Mouse (Mus musculus) lung, postnatal 0 days (tissue): ENCODE results near the gene Tbc1d9. TPM values are rescaled to one million over a fixed set of nuclear protein-coding genes. Genes with fewer than 3 reads are reported as not detected.
"Not testable (repeated sequence)": the region's sequence is repeated elsewhere in the genome, so short reads cannot be mapped to it uniquely, and the experiment has no call there.

Source experiments
- ATAC-seq: fragments of 200-750 bp; cut with Nextera tagmentation; 2 replicates; pipeline ENCODE4 v1.8.0; 2017; ENCODE audit warnings: moderate library complexity
- DNase-seq: peaks from one replicate; pipeline ENCODE4 v3.0.0-alpha.2; 2016; ENCODE audit warnings: low spot score
- H3K27ac ChIP-seq: fragments of 300-500 bp; sonication (generic); 2 replicates; pipeline ENCODE4 v1.5.1; 2014; ENCODE audit warnings: antibody characterized with exemption, mild to moderate bottlenecking, low read length, mixed read lengths
- H3K27me3 ChIP-seq: fragments of 300-500 bp; sonication (generic); replicated peaks from 2 replicates; pipeline ENCODE4 v1.6.1; 2014; ENCODE audit warnings: low read length, mixed read lengths; ENCODE audit not compliant: insufficient read depth
- H3K36me3 ChIP-seq: fragments of 300-500 bp; sonication (generic); 2 replicates; pipeline ENCODE4 v1.6.1; 2014; ENCODE audit warnings: low read length, mixed read lengths; ENCODE audit not compliant: insufficient read depth
- H3K4me1 ChIP-seq: fragments of 300-500 bp; sonication (generic); 2 replicates; pipeline ENCODE4 v1.6.1; 2014; ENCODE audit warnings: antibody characterized with exemption, low read depth, low read length, mixed read lengths; ENCODE audit not compliant: insufficient read depth
- H3K4me2 ChIP-seq: fragments of 300-500 bp; sonication (generic); replicated peaks from 2 replicates; pipeline ENCODE4 v1.6.1; 2014; ENCODE audit warnings: low read depth, mild to moderate bottlenecking, low read length, moderate library complexity, mixed read lengths
- H3K4me3 ChIP-seq: fragments of 300-500 bp; sonication (generic); 2 replicates; pipeline ENCODE4 v1.5.1; 2014; ENCODE audit warnings: low read depth, low read length
- H3K9ac ChIP-seq: fragments of 300-500 bp; sonication (generic); replicated peaks from 2 replicates; pipeline ENCODE4 v1.6.1; 2014; ENCODE audit warnings: low read depth, mild to moderate bottlenecking
- H3K9me3 ChIP-seq: fragments of 300-500 bp; sonication (generic); 2 replicates; pipeline ENCODE4 v1.6.1; 2016; ENCODE audit warnings: low read length, mixed read lengths
- CTCF ChIP-seq: IDR thresholded peaks from 2 replicates; pipeline ENCODE4 v1.5.1; 2016; ENCODE audit warnings: antibody characterized with exemption, mild to moderate bottlenecking
- EP300 ChIP-seq: IDR thresholded peaks from 2 replicates; pipeline ENCODE4 v1.6.1; 2016; ENCODE audit warnings: antibody characterized with exemption, mild to moderate bottlenecking, control low read depth
- WGBS: fragments of 180-500 bp; shearing (Covaris S2); extraction: QIAGEN DNeasy Blood & Tissue Kit; methylation state at CpG from one replicate; pipeline ENCODE4 v1.1.7; 2014; 5-methylcytosine and 5-hydroxymethylcytosine counted together
- polyA plus RNA-seq: library from polyadenylated mRNA; unstranded; fragments of >200 nt; fragmentation: Nextera tagmentation; extraction: Ambion mirVana; gene quantifications from 2 replicates; pipeline ENCODE4 v1.2.1, GENCODE M21; 2015

The Tbc1d9 gene
- polyA plus RNA-seq, 1 experiment from 2014 or later, result 1.8 TPM

- Histone ChIP-seq H3K9me3 (no peaks in the 10 kb centered on the region), H3K4me1 (no peaks in the 10 kb centered on the region), H3K36me3 (no peaks in the 10 kb centered on the region), H3K4me3 (peak within 1 kb of the TSS; percentile 8; the same call in 1 of the 2 replicates), H3K9ac (no peak within 1 kb of the TSS), H3K27me3 (0 out of 2 replicates have a peak, but pooled peaks cover 16% of the 10 kb centered on the region), H3K27ac (no peak within 1 kb of the TSS), H3K4me2 (peak within 1 kb of the TSS; percentile 42)
- 3% methylated on average over 20 of the region's 20 CpGs for WGBS
- no peak; the same call in none of the 2 replicates for ATAC-seq
- DNase-seq, result peak; percentile 7
- TF ChIP-seq CTCF, result peak; percentile 46
- TF ChIP-seq EP300, result no peak
Observed at GRCm38 (mm10) chr8:83290176-83290575, 125.0 kb downstream of the Tbc1d9 start, which contains the start of gene Ucp1. Gene Ucp1, plus strand, starts transcription at chr8:83290352.

DNA sequence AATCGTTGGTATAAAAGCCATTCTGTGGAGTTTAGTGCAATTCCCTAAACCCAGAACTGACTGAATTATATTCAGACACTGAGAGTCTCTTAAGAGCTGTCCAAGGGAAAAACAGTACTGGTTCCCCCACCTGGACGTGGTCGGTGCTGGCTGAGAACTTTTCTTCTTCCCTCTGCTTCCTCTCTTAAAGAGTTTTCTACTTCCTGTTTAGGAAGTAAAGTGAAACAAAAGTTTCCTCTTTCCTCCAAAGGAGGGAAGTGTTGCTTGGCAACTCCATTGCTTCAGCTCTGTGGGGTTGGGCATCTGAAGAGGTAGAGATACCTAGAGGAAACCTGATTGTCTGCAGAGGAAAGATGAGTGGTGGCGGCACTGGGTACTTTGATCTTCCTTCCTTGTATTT, 132.2 kb downstream of the Tbc1d9 start:
- no peak for TF ChIP-seq CTCF
- no peak for TF ChIP-seq EP300
- Histone ChIP-seq H3K27ac (no peak overlapping the region), H3K9me3 (no peaks in the 10 kb centered on the region), H3K27me3 (no peaks in the 10 kb centered on the region), H3K4me2 (no peak overlapping the region), H3K4me1 (no peaks in the 10 kb centered on the region), H3K9ac (no peak overlapping the region), H3K4me3 (no peak overlapping the region), H3K36me3 (no peaks in the 10 kb centered on the region)
- ATAC-seq, result no peak
- 42% methylated on average over 4 of the region's 4 CpGs for WGBS
- DNase-seq, result no peak

DNA sequence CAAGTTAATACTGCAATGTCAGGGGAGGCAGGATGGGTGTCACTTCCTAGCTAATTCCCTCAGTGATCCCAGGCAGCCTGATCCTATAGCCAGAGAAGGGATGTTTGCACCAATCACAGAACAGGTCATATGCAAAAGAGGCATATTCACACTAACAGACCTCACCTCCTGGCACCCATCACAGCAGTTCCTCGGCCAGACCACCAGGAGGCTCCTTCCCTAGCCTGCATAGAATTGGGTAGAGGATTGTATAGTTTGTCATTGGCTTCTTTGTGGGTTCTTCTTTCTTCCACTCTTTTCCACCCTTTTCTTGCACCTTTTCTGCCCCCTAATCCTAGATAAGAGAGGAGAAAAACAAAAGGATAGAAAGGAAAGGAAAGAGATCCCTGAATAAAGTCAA, 135.0 kb downstream of the Tbc1d9 start:
- H3K4me1 ChIP-seq, result no peaks in the 10 kb centered on the region
- no peak overlapping the region for H3K9ac ChIP-seq
- H3K27ac ChIP-seq, result no peak overlapping the region
- TF ChIP-seq CTCF, result peak; percentile 61
- no peak for TF ChIP-seq EP300
- WGBS, result 56% methylated on average over 1 of the region's 1 CpGs
- no peaks in the 10 kb centered on the region for H3K27me3 ChIP-seq
- DNase-seq, result peak; percentile 6
- H3K9me3 ChIP-seq, result no peaks in the 10 kb centered on the region
- ATAC-seq, result no peak
- H3K36me3 ChIP-seq, result no peaks in the 10 kb centered on the region
- no peak overlapping the region for H3K4me2 ChIP-seq
- no peak overlapping the region for H3K4me3 ChIP-seq

- Histone ChIP-seq H3K4me2 (no peak overlapping the region), H3K36me3 (no peaks in the 10 kb centered on the region), H3K9me3 (no peaks in the 10 kb centered on the region), H3K4me1 (no peaks in the 10 kb centered on the region), H3K27me3 (no peaks in the 10 kb centered on the region), H3K9ac (no peak overlapping the region), H3K27ac (no peak overlapping the region), H3K4me3 (no peak overlapping the region)
- DNase-seq (no peak), ATAC-seq (no peak)
- 88% methylated on average over 1 of the region's 1 CpGs for WGBS
- TF ChIP-seq CTCF (no peak), EP300 (no peak)
Observed at GRCm38 (mm10) chr8:83304946-83305345, 139.8 kb downstream of the Tbc1d9 start.

GRCm38 (mm10) chr8:83309836-83310235, 144.7 kb downstream of the Tbc1d9 start:
- Histone ChIP-seq H3K4me3 (no peak overlapping the region), H3K9ac (no peak overlapping the region), H3K27ac (no peak overlapping the region), H3K4me1 (no peaks in the 10 kb centered on the region), H3K27me3 (no peaks in the 10 kb centered on the region), H3K4me2 (no peak overlapping the region), H3K36me3 (no peaks in the 10 kb centered on the region), H3K9me3 (no peaks in the 10 kb centered on the region)
- DNase-seq (no peak), ATAC-seq (no peak)
- TF ChIP-seq CTCF (no peak), EP300 (no peak)
- 80% methylated on average over 6 of the region's 6 CpGs for WGBS

DNA sequence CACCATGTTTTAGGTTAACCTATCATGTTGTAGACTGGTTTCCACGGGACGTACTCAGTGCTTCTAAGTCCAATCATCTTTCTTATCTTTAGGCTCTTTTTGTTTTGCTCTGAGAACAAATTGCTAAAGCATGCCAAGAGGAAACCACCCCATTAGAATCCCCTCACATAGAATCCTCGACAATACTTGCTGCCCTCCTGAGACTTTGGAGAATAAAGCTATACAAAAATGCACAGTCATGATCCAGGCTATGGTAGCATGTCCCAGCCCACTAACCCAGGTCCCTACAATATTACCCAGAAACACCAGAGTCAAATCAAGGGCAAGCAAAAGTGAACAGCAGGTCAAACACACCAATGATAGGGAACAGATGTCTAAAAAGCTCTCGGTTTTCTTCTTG, 149.9 kb downstream of the Tbc1d9 start:
- H3K27ac ChIP-seq, H3K4me3 ChIP-seq, H3K27me3 ChIP-seq, H3K9me3 ChIP-seq, H3K9ac ChIP-seq, DNase-seq, H3K4me2 ChIP-seq, H3K4me1 ChIP-seq, ATAC-seq: not testable (repeated sequence)
- WGBS, result 93% methylated on average over 4 of the region's 4 CpGs
- peaks cover 24% of the 10 kb centered on the region; the same call in 1 of the 2 replicates for H3K36me3 ChIP-seq

- Histone ChIP-seq H3K27ac (no peak overlapping the region), H3K4me3 (no peak overlapping the region), H3K36me3 (peaks cover 24% of the 10 kb centered on the region; the same call in 1 of the 2 replicates), H3K4me1 (no peaks in the 10 kb centered on the region), H3K9me3 (no peaks in the 10 kb centered on the region), H3K4me2 (no peak overlapping the region), H3K9ac (no peak overlapping the region), H3K27me3 (no peaks in the 10 kb centered on the region)
- whole genome bisulfite sequencing, result 86% methylated on average over 2 of the region's 2 CpGs
- TF ChIP-seq CTCF (no peak), EP300 (no peak)
- ATAC-seq (no peak), DNase-seq (no peak)
Observed at GRCm38 (mm10) chr8:83315691-83316090, 150.5 kb downstream of the Tbc1d9 start.
